Mouse (Mus musculus) lung, adult 2 months (tissue): Measurements from ENCODE around the gene Tbc1d10b.

Experiments
- CTCF ChIP-seq: fragments of 200-500 bp; IDR thresholded peaks from 2 replicates; pipeline ENCODE4 v1.5.1; 2011; ENCODE audit warnings: mild to moderate bottlenecking, low read length, control low read depth; ENCODE audit not compliant: insufficient read depth
- POLR2A ChIP-seq: fragments of 200-500 bp; IDR thresholded peaks from 2 replicates; pipeline ENCODE4 v1.6.1; 2011; ENCODE audit warnings: low read depth, mild to moderate bottlenecking, control low read depth, low read length, borderline replicate concordance; ENCODE audit errors: extremely low read depth

DNA sequence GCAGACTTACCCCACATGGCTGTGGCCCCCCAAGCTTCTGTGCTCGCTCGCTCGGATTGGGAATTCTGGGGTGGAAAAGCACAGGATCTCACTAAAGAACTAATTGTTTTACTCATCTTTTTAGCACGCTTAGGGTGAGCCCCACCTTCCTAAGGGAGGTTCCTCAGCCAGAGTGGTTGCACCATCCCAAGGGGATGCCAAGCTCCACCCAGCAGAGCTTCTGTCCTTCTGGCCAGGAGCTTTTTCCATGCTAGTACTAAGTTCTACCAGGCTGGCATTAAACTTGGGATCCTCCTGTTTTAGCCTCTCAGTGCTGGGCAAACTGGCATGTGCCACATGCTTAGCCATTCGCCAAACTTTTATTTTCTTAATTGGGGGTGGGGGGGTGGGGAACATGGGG, 45.7 kb downstream of the Tbc1d10b start:
- TF ChIP-seq CTCF (no peak), POLR2A (no peak)
